Mouse (Mus musculus) olfactory bulb, adult 2 months (tissue): ENCODE data around the gene Znrf1. TPM values are rescaled to one million over a fixed set of nuclear protein-coding genes. Genes with fewer than 3 reads are reported as not detected.
"Not testable (repeated sequence)": the region's sequence is repeated elsewhere in the genome, so short reads cannot be mapped to it uniquely, and the experiment has no call there.

Source experiments
- H3K27ac ChIP-seq: fragments of 200-500 bp; 2 replicates; pipeline ENCODE4 v1.5.1; 2012; ENCODE audit warnings: low read depth, low read length; ENCODE audit not compliant: insufficient read depth
- H3K4me1 ChIP-seq: fragments of 200-500 bp; 2 replicates; pipeline ENCODE4 v1.6.1; 2012; ENCODE audit warnings: low read length; ENCODE audit not compliant: control insufficient read depth, insufficient read depth
- H3K4me3 ChIP-seq: fragments of 200-500 bp; 2 replicates; pipeline ENCODE4 v1.5.1; 2012; ENCODE audit warnings: mild to moderate bottlenecking, low read depth, low read length, moderate library complexity; ENCODE audit not compliant: insufficient read depth
- CTCF ChIP-seq: fragments of 200-500 bp; IDR thresholded peaks from 2 replicates; pipeline ENCODE4 v1.5.1; 2012; ENCODE audit warnings: low read depth, mild to moderate bottlenecking, low read length, moderate library complexity; ENCODE audit not compliant: insufficient read depth
- POLR2A ChIP-seq: fragments of 200-500 bp; IDR thresholded peaks from 2 replicates; pipeline ENCODE4 v1.6.1; 2012; ENCODE audit warnings: mild to moderate bottlenecking, low read depth, low read length, moderate library complexity; ENCODE audit not compliant: insufficient read depth
- WGBS: fragments of 180-500 bp; shearing (Covaris S2); methylation state at CpG from one replicate; pipeline ENCODE4 v1.1.7; 2018; 5-methylcytosine and 5-hydroxymethylcytosine counted together
- polyA plus RNA-seq: library from polyadenylated mRNA; stranded (reverse); fragments of >200 nt; gene quantifications from 2 replicates; pipeline ENCODE4 v1.2.4, GENCODE M21; 2012; ENCODE audit warnings: low replicate concordance; ENCODE audit not compliant: missing spikeins, insufficient read depth, insufficient read length

The Znrf1 gene
- 177 TPM in 1 of 2 replicates, not detected in the other for polyA plus RNA-seq

- under 1% methylated on average over 80 of the region's 100 CpGs for WGBS
- Histone ChIP-seq H3K4me1 (peaks cover 6% of the 10 kb centered on the region), H3K4me3 (peak within 1 kb of the TSS; percentile 76), H3K27ac (peak within 1 kb of the TSS; percentile 92)
- peak; percentile 39; the same call in 1 of the 2 replicates for TF ChIP-seq CTCF
- TF ChIP-seq POLR2A: peak; percentile 76
Observed at GRCm38 (mm10) chr8:111536031-111536977, at the start of gene Znrf1. Znrf1 (plus strand) TSS chr8:111536097.

GRCm38 (mm10) chr8:111490034-111490591 lies 45.8 kb upstream of the Znrf1 start:
- Histone ChIP-seq H3K4me1 (peaks cover 14% of the 10 kb centered on the region), H3K4me3 (no peak overlapping the region), H3K27ac (peak overlapping the region; percentile 87)
- TF ChIP-seq CTCF (no peak), POLR2A (no peak)
- 73% methylated on average over 10 of the region's 10 CpGs for WGBS

- TF ChIP-seq POLR2A: no peak
- TF ChIP-seq CTCF: no peak
- no peak overlapping the region for H3K4me3 ChIP-seq
- H3K4me1 ChIP-seq: peaks cover 14% of the 10 kb centered on the region
- WGBS: 23% methylated on average over 7 of the region's 7 CpGs
- peak overlapping the region; percentile 83 for H3K27ac ChIP-seq
Observed at GRCm38 (mm10) chr8:111491191-111491590, 44.7 kb upstream of the Znrf1 start.

GRCm38 (mm10) chr8:111492508-111492907 lies 43.4 kb upstream of the Znrf1 start:
- H3K27ac ChIP-seq: no peak overlapping the region
- 67% methylated on average over 9 of the region's 9 CpGs for WGBS

GRCm38 (mm10) chr8:111493176-111493575 lies 42.7 kb upstream of the Znrf1 start:
- TF ChIP-seq POLR2A (no peak), CTCF (no peak)

More at GRCm38 (mm10) chr8:111492508-111492907, 43.4 kb upstream of the Znrf1 start:
- TF ChIP-seq CTCF (no peak), POLR2A (no peak)
- H3K4me3 ChIP-seq: no peak overlapping the region
- H3K4me1 ChIP-seq: peaks cover 14% of the 10 kb centered on the region

GRCm38 (mm10) chr8:111496326-111496725 lies 39.6 kb upstream of the Znrf1 start:
- no peak overlapping the region for H3K27ac ChIP-seq
- no peak overlapping the region for H3K4me3 ChIP-seq
- no peak for TF ChIP-seq POLR2A
- no peak for TF ChIP-seq CTCF
- WGBS: 90% methylated on average over 7 of the region's 7 CpGs
- H3K4me1 ChIP-seq: peaks cover 2% of the 10 kb centered on the region; the same call in 1 of the 2 replicates

More at GRCm38 (mm10) chr8:111493176-111493575, 42.7 kb upstream of the Znrf1 start:
- Histone ChIP-seq H3K27ac (no peak overlapping the region), H3K4me3 (no peak overlapping the region), H3K4me1 (peaks cover 13% of the 10 kb centered on the region)
- 80% methylated on average over 3 of the region's 3 CpGs for WGBS

GRCm38 (mm10) chr8:111498249-111498648 lies 37.6 kb upstream of the Znrf1 start:
- H3K4me1 ChIP-seq, H3K4me3 ChIP-seq, H3K27ac ChIP-seq: not testable (repeated sequence)
- WGBS: 90% methylated on average over 6 of the region's 6 CpGs

GRCm38 (mm10) chr8:111501724-111502464 lies 34.0 kb upstream of the Znrf1 start:
- H3K4me3 ChIP-seq: no peak overlapping the region
- TF ChIP-seq POLR2A: no peak
- H3K4me1 ChIP-seq: no peaks in the 10 kb centered on the region
- WGBS: 71% methylated on average over 11 of the region's 11 CpGs
- H3K27ac ChIP-seq: no peak overlapping the region
